Mouse (Mus musculus): ENCODE measurements around the gene Ctnna2.

GRCm38 (mm10) chr6:77139306-77139920, 840.1 kb downstream of the Ctnna2 start:
- TF ChIP-seq POLR2A (IDR thresholded peaks at IDR 0.05; ENCODE audit: borderline replicate concordance, extremely low read depth, low read depth, low read length): no peak
- no peak for TF ChIP-seq CTCF (IDR thresholded peaks at IDR 0.05; ENCODE audit: insufficient read depth, low read length)

All from lung, adult 2 months (tissue).